Mouse (Mus musculus) embryonic fibroblast, embryonic 13.5 days (primary cell): Measurements from ENCODE around the gene Edc3.

Experiments
- CTCF ChIP-seq: IDR thresholded peaks from 2 replicates; pipeline ENCODE4 v1.5.1; 2011; ENCODE audit warnings: mild to moderate bottlenecking, control low read depth, low read length, moderate library complexity, borderline replicate concordance; ENCODE audit not compliant: insufficient read depth
- POLR2A ChIP-seq: IDR thresholded peaks from 2 replicates; pipeline ENCODE4 v1.6.1; 2011; ENCODE audit warnings: low read depth, mild to moderate bottlenecking, control low read depth, low read length, moderate library complexity

DNA sequence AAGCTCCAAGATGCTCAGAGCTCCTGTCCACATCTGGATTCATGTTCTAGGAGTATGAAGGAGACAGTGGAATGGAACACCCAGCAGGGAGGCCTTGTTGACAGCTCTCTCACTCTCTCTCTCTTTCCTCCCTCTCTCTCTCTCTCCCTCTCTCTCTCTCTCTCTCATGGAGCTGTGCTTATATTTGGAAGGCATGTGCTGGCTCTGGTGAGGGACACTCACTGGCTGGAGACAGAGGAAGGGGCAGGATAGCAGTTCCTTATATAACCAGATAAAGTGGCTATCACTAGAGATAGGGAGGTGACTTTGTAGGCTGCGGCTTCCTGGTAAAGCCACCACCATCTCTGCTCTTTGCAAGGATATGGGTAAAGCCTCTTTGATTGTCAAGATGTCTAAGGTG lies 61.9 kb downstream of the Edc3 start:
- TF ChIP-seq CTCF: no peak
- no peak for TF ChIP-seq POLR2A
